Mouse (Mus musculus) heart, embryonic 12.5 days (tissue): ENCODE results near the gene Slc26a9. TPM values are rescaled to one million over a fixed set of nuclear protein-coding genes. Genes with fewer than 3 reads are reported as not detected.

Experiments used
- ATAC-seq: fragments of 200-750 bp; cut with Nextera tagmentation; 2 replicates; pipeline ENCODE4 v1.8.0; 2017; ENCODE audit warnings: moderate TSS enrichment, moderate library complexity; ENCODE audit not compliant: insufficient number of reproducible peaks, low FRiP score
- H3K27ac ChIP-seq: fragments of 300-500 bp; sonication (generic); 2 replicates; pipeline ENCODE4 v1.5.1; 2016; ENCODE audit warnings: mild to moderate bottlenecking, moderate library complexity; ENCODE audit not compliant: poor library complexity, severe bottlenecking
- H3K27me3 ChIP-seq: fragments of 300-500 bp; sonication (generic); replicated peaks from 2 replicates; pipeline ENCODE4 v1.6.1; 2016; ENCODE audit warnings: mild to moderate bottlenecking, moderate library complexity
- H3K36me3 ChIP-seq: fragments of 300-500 bp; sonication (generic); 2 replicates; pipeline ENCODE4 v1.6.1; 2016; ENCODE audit warnings: mild to moderate bottlenecking, moderate library complexity
- H3K4me1 ChIP-seq: fragments of 300-500 bp; sonication (generic); replicated peaks from 2 replicates; pipeline ENCODE4 v1.6.1; 2016; ENCODE audit warnings: mild to moderate bottlenecking
- H3K4me2 ChIP-seq: fragments of 300-500 bp; sonication (generic); 2 replicates; pipeline ENCODE4 v1.6.1; 2016; ENCODE audit warnings: mild to moderate bottlenecking, moderate library complexity
- H3K4me3 ChIP-seq: fragments of 300-500 bp; sonication (generic); 2 replicates; pipeline ENCODE4 v1.5.1; 2016; ENCODE audit warnings: mild to moderate bottlenecking
- H3K9ac ChIP-seq: fragments of 300-500 bp; sonication (generic); 2 replicates; pipeline ENCODE4 v1.6.1; 2016; ENCODE audit warnings: mild to moderate bottlenecking, moderate library complexity
- H3K9me3 ChIP-seq: fragments of 300-500 bp; sonication (generic); replicated peaks from 2 replicates; pipeline ENCODE4 v1.6.1; 2016; ENCODE audit warnings: mild to moderate bottlenecking, moderate library complexity
- WGBS: fragments of 180-500 bp; shearing (Covaris S2); methylation state at CpG from one replicate; pipeline ENCODE4 v1.1.7; 2016; 5-methylcytosine and 5-hydroxymethylcytosine counted together
- polyA plus RNA-seq: library from polyadenylated mRNA; unstranded; fragments of >200 nt; fragmentation: Nextera tagmentation; extraction: Ambion mirVana; gene quantifications from 2 replicates; pipeline ENCODE4 v1.2.1, GENCODE M21; 2016

Gene Slc26a9
- polyA plus RNA-seq, 1 experiment from 2014 or later: 0.04 TPM

DNA sequence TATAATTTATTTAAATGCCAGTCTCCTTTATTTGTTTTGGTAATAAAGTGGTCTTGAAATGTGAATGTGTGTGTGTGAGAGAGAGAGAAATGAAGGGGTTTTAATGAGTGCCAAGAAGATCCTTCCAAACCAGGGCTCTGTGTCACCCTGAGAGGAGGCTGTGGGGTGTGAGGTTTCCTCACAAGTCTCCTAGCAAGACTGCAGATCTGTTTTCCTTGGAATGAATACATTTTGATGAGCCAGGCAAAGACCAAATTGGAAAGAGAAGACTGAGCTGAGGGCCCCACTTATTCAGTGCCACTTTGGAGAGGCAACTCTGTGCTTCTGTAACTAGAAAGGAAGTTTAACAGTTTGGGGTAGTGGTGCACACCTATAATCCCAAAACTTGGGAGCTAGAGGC lies 27.6 kb downstream of the Slc26a9 start:
- ATAC-seq: no peak
- H3K9ac ChIP-seq: no peak overlapping the region
- no peak overlapping the region for H3K4me2 ChIP-seq
- H3K27me3 ChIP-seq: 0 out of 2 replicates have a peak, but pooled peaks cover 3% of the 10 kb centered on the region
- no peaks in the 10 kb centered on the region for H3K36me3 ChIP-seq
- no peaks in the 10 kb centered on the region for H3K9me3 ChIP-seq
- no peak overlapping the region for H3K27ac ChIP-seq
- peaks cover 6% of the 10 kb centered on the region; the same call in 1 of the 2 replicates for H3K4me1 ChIP-seq
- H3K4me3 ChIP-seq: no peak overlapping the region

DNA sequence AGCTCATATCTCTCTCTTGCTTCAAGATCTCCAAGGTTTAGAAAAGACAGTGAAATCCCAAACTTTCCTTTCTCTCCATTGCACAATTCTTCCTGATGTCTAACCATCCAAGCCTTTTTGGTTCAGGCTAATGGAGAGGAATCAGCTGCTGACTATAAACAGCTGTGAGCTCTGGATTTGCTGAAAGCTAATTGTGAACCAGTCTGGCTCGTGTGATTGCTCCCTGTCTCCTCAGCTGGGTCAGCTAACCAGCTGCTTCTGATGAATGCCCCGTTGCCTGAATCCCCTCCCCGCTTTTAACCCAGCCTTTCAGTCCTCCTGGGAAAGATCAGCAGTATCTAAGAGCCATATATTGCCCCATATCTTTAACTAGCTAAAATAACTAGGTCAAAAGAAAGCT lies 50.8 kb downstream of the Slc26a9 start:
- no peak for ATAC-seq

DNA sequence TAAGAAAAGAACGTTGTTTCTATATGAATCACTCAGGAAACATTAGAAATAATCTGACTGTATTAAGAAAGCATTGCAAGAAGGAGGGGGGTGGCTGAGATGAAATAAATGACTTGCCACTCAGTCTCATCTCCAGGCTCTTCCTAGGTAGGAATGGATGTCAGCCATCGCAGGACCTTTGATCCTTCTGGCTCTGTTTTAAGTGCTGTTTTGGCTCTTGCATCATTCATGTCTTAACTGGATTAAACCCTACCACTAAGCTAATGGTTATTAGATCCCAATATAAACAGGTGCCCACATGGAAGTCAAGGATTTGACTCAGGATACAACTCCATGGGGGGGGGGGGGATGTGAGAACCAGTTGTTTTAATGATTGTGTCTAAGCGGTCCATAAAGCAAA lies 51.3 kb downstream of the Slc26a9 start:
- Histone ChIP-seq H3K9me3 (no peaks in the 10 kb centered on the region), H3K4me3 (no peak overlapping the region), H3K27ac (no peak overlapping the region), H3K36me3 (no peaks in the 10 kb centered on the region), H3K27me3 (0 out of 2 replicates have a peak, but pooled peaks cover 3% of the 10 kb centered on the region), H3K4me1 (no peaks in the 10 kb centered on the region; the same call in 1 of the 2 replicates), H3K4me2 (no peak overlapping the region), H3K9ac (no peak overlapping the region)
- no peak for ATAC-seq
- 82% methylated on average over 3 of the region's 3 CpGs for WGBS

More for the DNA sequence above, 50.8 kb downstream of the Slc26a9 start:
- no peaks in the 10 kb centered on the region for H3K36me3 ChIP-seq
- H3K9ac ChIP-seq: no peak overlapping the region
- no peak overlapping the region for H3K4me3 ChIP-seq
- no peaks in the 10 kb centered on the region; the same call in 1 of the 2 replicates for H3K4me1 ChIP-seq
- H3K27ac ChIP-seq: no peak overlapping the region
- 40% methylated on average over 3 of the region's 3 CpGs for WGBS
- H3K9me3 ChIP-seq: no peaks in the 10 kb centered on the region
- no peak overlapping the region for H3K4me2 ChIP-seq
- H3K27me3 ChIP-seq: 0 out of 2 replicates have a peak, but pooled peaks cover 3% of the 10 kb centered on the region

DNA sequence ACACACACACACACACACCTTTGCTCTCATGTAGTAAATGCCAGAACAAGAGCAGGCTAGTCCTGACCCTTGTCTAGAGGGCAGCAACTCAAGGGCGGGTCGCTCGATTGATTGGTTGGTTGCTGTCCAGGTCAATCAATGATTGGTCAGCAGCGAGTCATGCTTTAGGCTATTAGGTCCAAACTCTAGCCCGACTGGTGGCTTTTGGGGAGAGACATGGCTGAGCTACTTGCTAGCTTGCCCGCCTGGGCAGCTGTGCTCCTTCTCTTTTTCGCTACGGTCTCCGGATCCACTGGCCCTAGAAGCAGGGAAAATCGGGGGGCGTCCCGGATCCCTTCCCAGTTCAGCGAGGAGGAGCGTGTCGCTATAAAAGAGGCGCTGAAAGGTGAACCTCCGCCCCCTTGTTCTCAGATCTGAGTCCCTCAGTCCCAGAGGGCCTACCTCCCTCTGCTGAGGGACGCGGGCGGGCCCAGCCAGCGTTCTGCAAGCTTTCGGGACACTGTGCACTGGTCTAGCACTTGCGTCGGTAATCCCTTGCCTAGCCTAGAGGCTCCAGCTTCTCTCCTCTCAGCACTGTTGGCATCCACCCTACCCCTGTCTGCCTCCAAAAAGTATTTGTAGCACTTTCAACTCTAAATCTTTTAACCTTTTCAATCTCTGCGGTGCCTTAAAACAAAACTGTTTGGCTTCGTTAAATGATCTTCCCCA lies 53.5 kb downstream of the Slc26a9 start, which contains the start of gene Pm20d1:
Gene Pm20d1, plus strand, starts transcription at position 180 of the 708 bp plus-strand sequence.
- Histone ChIP-seq H3K36me3 (no peaks in the 10 kb centered on the region), H3K4me3 (peak within 1 kb of the TSS; percentile 43), H3K4me2 (peak within 1 kb of the TSS; percentile 73), H3K9ac (peak within 1 kb of the TSS; percentile 55), H3K4me1 (no peaks in the 10 kb centered on the region; the same call in 1 of the 2 replicates), H3K27ac (no peak within 1 kb of the TSS), H3K27me3 (0 out of 2 replicates have a peak, but pooled peaks cover 3% of the 10 kb centered on the region), H3K9me3 (no peaks in the 10 kb centered on the region)
- 5% methylated on average over 26 of the region's 26 CpGs for WGBS
- ATAC-seq: peak; percentile 67

DNA sequence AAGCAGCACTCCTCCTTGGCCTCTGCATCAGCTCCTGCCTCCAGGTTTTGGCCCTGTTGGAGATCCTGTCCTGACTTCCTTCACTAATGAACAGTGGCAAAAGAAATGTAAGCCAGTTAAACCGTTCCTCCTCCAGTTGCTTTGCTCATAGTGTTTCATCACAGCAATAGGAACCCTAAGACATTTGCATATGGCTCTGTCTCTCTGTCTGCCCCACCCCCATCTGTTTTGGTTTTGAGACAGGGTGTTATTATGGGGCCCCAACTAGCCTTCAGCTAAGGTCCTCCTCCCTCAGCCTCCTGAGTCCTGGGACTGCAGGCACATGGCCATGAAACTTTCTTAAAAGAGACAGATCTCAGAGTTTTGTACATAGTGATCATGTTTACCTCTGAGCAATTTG lies 56.2 kb downstream of the Slc26a9 start:
- Histone ChIP-seq H3K4me2 (no peak overlapping the region), H3K27me3 (0 out of 2 replicates have a peak, but pooled peaks cover 3% of the 10 kb centered on the region), H3K9me3 (no peaks in the 10 kb centered on the region), H3K36me3 (no peaks in the 10 kb centered on the region), H3K9ac (no peak overlapping the region), H3K4me1 (no peaks in the 10 kb centered on the region; the same call in 1 of the 2 replicates), H3K4me3 (no peak overlapping the region), H3K27ac (no peak overlapping the region)
- no peak for ATAC-seq
- 36% methylated on average over 1 of the region's 1 CpGs for WGBS

DNA sequence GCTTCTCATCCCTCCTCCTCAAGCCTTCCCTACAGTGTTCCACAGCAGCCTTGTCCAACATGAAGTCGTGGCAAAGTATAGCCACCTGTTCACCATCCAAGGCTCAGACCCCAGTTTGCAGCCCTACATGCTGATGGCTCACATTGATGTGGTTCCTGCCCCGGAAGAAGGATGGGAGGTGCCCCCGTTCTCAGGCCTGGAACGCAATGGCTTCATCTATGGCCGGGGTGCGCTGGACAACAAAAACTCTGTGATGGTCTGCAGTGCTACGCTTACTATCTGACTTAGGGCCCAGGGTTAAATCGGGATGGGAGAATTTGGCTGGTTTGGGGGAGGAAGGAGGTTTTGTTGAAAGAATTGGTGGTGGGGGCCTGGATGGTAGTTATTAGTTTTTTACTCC lies 57.2 kb downstream of the Slc26a9 start:
- WGBS: 87% methylated on average over 8 of the region's 8 CpGs
- Histone ChIP-seq H3K4me1 (no peaks in the 10 kb centered on the region; the same call in 1 of the 2 replicates), H3K4me2 (no peak overlapping the region), H3K27ac (no peak overlapping the region), H3K36me3 (no peaks in the 10 kb centered on the region), H3K9me3 (no peaks in the 10 kb centered on the region), H3K4me3 (no peak overlapping the region), H3K27me3 (0 out of 2 replicates have a peak, but pooled peaks cover 3% of the 10 kb centered on the region), H3K9ac (no peak overlapping the region)
- no peak for ATAC-seq

DNA sequence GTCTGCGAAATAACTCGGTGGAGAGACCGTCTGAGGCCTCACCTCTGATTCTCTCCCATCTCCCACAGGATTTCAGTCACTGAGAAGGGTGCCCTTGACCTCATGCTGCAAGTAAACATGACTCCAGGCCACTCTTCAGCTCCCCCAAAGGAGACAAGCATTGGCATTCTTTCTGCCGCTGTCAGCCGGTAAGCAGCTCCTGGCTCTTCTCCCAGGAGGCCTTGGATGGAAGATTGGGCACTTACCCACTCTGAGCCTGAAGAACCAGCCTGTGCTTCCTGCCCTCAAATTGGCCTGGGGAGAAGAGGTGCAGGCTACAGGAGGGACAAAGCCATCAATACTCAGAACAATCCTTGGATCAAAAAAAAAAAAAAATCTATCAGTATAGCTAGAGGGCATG lies 58.8 kb downstream of the Slc26a9 start:
- H3K4me1 ChIP-seq: no peaks in the 10 kb centered on the region
- H3K27ac ChIP-seq: no peak overlapping the region
- H3K4me2 ChIP-seq: no peak overlapping the region
- H3K36me3 ChIP-seq: no peaks in the 10 kb centered on the region
- ATAC-seq: no peak
- WGBS: 82% methylated on average over 5 of the region's 5 CpGs
- H3K4me3 ChIP-seq: no peak overlapping the region
- no peaks in the 10 kb centered on the region for H3K27me3 ChIP-seq
- no peaks in the 10 kb centered on the region for H3K9me3 ChIP-seq
- no peak overlapping the region for H3K9ac ChIP-seq

DNA sequence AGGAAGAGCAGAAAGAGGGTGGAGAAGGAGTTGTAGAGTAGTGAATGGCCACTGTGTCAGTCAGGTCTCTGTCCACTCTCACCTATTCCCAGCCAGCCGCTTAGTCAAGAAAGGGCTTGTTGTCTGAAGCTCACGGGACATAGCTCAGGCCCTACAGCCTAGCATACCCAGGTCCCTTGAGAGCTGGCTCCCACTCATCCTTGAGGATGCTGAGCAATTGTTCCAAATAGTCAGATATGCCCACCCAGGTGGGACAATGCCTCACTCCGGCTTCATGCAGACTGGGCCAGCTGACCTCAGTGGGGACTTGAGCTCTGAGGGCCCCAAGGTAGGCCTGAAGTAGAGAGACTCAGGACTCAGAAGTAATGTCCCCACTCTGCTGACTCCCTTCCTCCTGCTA lies 60.3 kb downstream of the Slc26a9 start:
- WGBS: 88% methylated on average over 3 of the region's 3 CpGs

DNA sequence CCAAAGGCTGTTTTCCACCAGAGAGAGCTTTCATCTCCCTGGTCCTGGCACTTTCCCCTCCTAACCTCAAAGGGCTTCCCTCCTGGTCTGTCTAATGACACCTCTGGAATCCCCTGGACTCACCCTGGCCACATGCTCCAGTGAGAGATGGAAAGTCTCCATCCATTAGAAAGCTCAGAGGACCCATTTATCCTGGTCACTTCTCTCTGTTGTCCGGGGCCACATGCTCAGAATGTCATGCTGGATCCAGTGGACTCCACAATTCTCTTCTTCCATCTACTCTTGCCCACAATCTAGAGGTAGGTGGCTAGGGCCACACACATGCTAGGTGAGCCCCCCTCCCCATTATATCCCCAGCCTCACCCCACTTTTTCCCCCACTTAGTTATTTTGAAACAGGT lies 65.2 kb downstream of the Slc26a9 start:
- no peak for ATAC-seq
- 72% methylated on average over 1 of the region's 1 CpGs for WGBS
- Histone ChIP-seq H3K9me3 (no peaks in the 10 kb centered on the region), H3K4me1 (peaks cover 6% of the 10 kb centered on the region; the same call in 1 of the 2 replicates), H3K27me3 (peaks cover 5% of the 10 kb centered on the region; the same call in 1 of the 2 replicates), H3K4me2 (no peak overlapping the region), H3K4me3 (no peak overlapping the region), H3K27ac (no peak overlapping the region), H3K9ac (no peak overlapping the region), H3K36me3 (no peaks in the 10 kb centered on the region)

More for the DNA sequence above, 60.3 kb downstream of the Slc26a9 start:
- no peak overlapping the region for H3K9ac ChIP-seq
- H3K9me3 ChIP-seq: no peaks in the 10 kb centered on the region
- H3K27me3 ChIP-seq: 0 out of 2 replicates have a peak, but pooled peaks cover under 1% of the 10 kb centered on the region
- H3K36me3 ChIP-seq: no peaks in the 10 kb centered on the region
- H3K4me3 ChIP-seq: no peak overlapping the region
- H3K4me1 ChIP-seq: no peaks in the 10 kb centered on the region
- H3K4me2 ChIP-seq: no peak overlapping the region
- H3K27ac ChIP-seq: no peak overlapping the region
- no peak for ATAC-seq

DNA sequence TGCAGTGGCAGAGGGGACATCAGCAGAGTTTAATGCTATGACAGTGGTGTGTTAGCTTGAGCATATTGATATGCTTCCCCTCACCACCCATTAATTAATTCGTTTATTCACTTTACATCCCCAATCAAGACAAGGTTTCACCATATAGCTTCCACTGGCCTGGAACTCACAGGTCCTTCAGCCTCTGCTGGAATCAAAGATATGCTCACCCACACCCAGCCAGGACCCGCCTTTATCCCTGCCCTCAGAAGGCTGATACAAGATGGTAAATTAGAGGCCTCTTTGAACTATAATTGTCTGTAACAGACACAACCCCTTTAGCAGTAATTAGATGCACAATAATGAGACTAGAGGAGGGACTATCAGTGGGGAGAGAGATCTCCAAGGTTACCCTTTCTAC lies 65.8 kb downstream of the Slc26a9 start:
- Histone ChIP-seq H3K4me3 (no peak overlapping the region), H3K9ac (no peak overlapping the region), H3K27me3 (peaks cover 5% of the 10 kb centered on the region; the same call in 1 of the 2 replicates), H3K36me3 (no peaks in the 10 kb centered on the region), H3K27ac (no peak overlapping the region), H3K4me1 (peaks cover 6% of the 10 kb centered on the region; the same call in 1 of the 2 replicates), H3K9me3 (no peaks in the 10 kb centered on the region), H3K4me2 (no peak overlapping the region)
- ATAC-seq: no peak
- 74% methylated on average over 2 of the region's 2 CpGs for WGBS

DNA sequence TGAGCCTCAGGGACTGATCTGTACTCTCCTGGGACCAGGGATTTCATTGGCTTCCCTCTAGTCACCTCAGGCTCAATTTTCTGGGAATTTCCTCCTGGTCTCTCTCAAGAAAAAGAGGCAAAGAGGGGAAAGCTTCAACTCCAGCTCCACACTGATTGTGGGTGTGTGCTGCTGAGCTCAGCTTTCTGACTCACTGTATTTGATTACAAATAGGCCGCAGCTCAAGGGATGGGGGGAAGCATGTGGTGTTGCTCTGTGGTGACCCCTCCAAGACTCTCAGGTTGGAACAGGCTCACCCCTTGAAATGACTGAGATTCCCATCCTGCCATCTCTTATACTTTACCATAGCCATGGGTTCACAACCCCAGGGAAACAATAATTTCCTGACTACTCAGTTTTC lies 67.6 kb downstream of the Slc26a9 start:
- WGBS: 89% methylated on average over 1 of the region's 1 CpGs
- Histone ChIP-seq H3K4me1 (peaks cover 6% of the 10 kb centered on the region; the same call in 1 of the 2 replicates), H3K4me2 (no peak overlapping the region), H3K27ac (no peak overlapping the region), H3K4me3 (no peak overlapping the region), H3K9me3 (no peaks in the 10 kb centered on the region), H3K27me3 (peaks cover 5% of the 10 kb centered on the region; the same call in 1 of the 2 replicates), H3K36me3 (no peaks in the 10 kb centered on the region), H3K9ac (no peak overlapping the region)
- ATAC-seq: no peak
